Mouse (Mus musculus) CD4-positive, CD25-positive, alpha-beta regulatory T cell, adult 2 months (primary cell): ENCODE measurements around the gene Vac14.
A peak's percentile ranks its signal among the peaks of the same experiment; 100 is the strongest.

ENCODE experiments used
- DNase-seq: peaks from one replicate; pipeline ENCODE4 v3.0.0-alpha.2; 2012; ENCODE audit warnings: low read depth, low spot score

Gene Vac14

DNA sequence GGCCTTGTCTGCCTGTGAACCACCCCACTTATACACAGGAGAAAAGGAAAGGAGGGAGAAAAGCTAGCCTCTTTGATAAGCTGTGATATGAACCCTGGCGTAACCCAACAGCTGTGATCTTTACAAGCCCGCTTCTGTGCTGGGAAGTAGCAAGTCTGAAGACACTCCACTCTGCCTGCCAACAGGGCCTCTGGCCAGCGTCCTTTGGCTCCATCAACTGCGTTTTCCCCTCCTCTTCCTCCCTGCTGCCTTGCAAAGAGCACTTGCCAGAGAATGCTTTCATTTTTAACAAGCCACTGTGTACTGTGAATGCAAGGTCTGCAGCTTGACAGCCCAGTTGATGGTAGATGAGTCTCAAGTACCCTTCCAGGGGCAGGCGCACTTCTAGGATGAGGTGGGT, 69.3 kb downstream of the Vac14 start:
- DNase-seq = no peak

DNA sequence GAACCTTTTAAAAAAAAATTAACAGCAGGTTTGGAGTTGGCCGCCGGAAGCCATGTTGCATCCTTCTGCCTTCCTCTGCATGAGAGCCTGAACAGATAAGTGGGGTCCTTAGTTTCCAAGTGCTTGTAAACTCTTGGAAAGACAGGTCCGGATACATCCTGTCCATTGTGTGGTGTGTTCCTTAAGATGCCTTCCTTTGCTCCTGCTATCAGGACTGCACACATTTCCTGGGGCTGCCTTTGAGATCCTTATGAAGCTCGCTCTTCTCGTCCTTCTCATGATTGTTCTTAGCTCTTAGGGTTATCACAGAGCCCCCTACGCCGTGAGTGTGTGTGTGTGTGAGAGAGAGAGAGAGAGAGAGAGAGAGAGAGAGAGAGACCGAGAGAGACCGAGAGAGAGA, 71.6 kb downstream of the Vac14 start:
- no peak for DNase-seq

DNA sequence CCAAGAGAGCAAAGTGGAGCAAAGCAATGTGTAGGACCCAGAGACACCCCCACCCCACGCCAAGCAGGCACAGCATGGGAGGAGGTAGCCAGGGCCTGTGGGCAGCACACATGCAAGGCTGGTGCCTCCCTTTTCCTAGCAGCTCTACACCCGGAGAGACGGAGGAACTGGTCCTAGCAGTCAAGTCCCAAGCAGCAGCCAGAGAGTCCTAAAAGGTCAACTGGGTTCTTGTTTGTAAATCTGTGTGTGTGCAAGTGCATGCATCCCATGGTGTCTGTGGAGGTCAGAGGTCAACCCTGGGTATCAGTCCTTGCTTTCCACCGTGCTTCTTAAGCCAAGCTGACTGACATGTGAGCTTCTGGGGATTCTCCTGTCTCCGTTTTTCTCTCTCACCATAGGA, 75.8 kb downstream of the Vac14 start:
- DNase-seq = no peak

DNA sequence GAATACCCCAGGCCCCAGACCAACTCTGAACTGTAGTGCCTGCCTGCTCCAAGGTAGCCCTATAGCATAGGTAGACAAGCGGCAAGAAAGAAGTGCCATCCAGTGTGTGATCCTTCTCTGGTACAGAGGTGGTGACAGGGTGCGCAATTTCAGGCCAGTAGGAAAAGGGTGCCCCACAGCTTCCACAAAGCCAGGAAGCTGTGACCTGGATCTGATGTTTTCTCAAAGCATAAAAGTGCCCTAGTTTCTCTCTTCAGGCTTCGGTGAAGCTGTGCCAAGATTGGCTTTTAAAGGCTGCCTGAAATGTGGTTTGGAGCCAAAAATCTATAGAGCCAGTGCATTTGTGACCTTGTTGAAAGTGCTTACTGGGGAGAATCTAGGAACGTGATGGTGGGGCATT, 76.4 kb downstream of the Vac14 start:
- DNase-seq = no peak

DNA sequence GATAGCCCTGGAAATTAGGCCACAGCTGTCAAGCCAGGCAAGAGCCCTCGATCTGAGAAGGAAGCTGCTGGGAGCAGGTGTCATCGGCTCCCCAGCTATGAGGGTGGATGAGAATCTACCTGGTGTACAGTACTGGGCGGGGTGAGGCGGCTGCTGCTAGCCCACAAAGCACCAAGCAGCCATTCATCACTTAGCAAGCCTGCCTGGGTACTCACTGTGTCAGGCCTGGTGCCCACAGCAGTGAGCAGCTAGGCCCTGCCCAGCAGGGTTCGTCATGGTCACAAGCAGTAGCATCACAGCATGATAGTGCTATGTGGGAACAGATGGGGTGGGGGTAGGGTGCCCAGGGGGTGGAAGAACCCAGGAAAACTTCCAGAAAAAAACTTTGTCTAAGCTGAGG, 77.0 kb downstream of the Vac14 start:
- no peak for DNase-seq

DNA sequence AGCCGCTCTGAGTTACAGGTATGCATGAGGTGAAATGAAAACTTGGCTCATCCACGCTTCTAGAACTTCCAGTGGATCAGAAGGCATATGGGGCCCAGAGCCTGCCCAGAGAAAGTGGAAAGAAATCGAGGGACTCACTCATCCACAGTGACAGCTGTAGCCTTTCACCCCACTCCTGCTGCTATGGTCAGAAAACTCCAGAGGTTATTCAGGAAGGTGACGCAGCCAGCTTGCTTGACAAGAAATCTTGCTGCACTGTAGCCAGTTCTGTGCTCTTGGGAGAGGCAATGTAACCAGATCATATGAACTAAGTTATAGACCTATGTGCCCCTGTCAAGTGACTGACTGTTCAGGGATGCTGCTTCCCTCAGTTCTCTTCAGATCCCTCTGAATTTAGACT, 77.7 kb downstream of the Vac14 start:
- no peak for DNase-seq

DNA sequence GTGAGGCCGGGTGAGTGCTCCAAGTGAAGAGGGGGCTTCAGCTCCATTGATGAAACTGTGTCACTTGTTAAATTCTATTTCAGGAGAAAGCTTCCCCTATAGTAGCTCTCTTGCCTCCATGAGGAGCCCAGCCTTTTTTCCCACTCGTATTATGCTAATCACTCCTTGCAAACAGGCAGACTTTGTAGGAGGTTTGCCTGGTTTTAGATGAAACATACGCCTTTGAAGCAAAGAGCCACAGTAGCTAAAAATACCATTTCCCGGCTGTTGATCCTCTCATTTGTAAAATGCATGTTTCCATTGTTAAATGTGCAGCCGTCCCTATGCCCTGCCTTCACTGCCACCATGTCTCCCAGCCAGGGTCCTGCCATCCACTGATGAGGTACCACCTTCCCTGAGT, 79.2 kb downstream of the Vac14 start:
- DNase-seq = no peak

DNA sequence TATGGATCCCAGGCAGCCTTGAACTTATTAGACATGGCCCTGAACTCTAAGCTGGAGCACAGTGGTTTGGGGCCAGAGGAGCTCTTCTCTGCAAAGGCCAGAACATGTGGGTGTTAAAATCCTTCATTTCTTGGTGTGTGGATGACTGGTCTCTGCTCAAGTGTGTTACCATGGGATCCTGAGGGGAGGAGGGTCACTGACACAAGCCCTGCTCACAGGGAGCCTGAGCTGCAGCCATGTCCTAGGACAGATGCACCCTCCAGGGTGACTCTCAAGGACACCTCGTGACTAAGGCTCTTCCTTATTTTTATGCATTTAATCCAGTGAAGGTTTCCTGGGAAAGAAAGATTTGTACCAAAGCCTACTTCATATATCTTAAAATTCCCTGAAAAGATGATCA, 79.7 kb downstream of the Vac14 start:
- no peak for DNase-seq

DNA sequence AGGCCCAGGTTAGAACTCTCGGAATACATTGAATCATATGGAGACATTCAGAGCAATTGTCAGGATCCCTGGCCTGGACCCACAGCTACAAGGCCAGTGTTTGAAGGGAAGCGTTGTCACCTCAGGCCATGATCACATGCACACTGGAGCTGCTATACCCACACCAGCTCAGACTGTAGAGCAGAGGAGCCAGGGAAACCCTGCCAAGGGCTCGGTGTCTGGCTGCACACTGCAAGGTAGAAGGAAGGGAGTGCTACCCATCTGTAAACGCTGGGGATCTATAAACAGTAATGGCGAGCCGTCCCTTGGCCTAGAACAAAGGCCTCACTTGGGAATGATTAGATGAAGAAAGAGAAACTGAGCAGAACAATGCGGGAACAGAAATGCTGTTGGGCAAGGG, 81.1 kb downstream of the Vac14 start:
- no peak for DNase-seq

DNA sequence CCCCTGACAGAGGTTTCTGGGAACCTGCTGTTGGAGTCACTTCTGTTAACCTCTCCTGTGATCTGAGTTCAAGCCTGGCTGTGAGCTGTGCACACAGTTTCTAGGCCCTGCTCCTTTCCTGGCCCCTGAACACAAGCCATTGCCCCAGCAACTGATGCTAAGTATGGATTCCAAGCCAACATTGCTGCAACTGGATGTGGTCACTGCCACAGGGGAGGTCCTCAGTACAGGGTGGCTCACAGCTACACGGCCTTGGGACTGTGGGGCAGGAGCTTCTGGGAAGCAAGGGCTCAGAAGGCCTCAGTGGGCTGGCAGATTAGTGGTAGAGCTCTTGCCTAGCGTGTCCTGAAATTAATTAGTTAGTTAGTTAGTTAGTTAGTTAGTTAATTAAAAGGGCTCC, 82.2 kb downstream of the Vac14 start:
- no peak for DNase-seq

DNA sequence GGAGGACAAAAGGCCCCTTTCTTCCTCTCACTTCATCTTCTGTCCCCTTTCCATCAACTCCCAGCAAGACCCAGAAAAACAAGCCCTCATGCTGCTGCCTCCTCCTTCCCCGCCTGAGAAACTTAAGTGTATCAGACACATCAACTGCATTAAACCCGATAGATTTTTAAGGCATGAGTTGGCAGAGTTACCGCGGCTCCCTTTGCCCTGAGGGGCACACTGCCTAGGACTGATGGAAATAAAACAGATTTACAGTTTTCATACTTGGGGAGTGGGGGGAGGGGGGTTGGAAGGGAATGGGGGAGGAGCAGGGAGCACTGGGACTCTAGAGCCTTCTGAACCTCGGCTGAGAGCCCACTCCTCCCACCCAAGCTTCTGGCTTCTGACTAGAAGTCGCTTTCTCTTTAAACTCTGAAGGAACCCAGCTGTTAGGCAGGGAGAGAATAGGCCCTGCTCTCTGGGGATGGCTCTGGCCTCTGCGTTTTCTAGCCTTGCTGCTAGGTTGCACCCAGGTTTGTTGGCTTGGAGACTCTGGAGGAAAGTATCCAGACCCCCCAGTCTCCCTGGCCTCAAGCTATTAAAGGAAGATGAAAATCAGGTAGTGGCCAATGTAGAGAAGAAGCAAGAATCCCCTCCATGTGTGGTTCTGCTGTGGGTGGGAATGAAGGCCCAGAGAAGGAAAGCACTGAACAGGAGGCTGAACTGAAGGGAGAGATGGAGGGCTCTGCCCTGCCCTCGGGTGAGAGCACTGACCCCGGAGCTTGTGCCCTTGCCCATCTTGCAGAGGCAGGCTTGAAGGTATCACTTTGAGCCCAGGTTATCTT, 84.5 kb downstream of the Vac14 start:
- no peak for DNase-seq

DNA sequence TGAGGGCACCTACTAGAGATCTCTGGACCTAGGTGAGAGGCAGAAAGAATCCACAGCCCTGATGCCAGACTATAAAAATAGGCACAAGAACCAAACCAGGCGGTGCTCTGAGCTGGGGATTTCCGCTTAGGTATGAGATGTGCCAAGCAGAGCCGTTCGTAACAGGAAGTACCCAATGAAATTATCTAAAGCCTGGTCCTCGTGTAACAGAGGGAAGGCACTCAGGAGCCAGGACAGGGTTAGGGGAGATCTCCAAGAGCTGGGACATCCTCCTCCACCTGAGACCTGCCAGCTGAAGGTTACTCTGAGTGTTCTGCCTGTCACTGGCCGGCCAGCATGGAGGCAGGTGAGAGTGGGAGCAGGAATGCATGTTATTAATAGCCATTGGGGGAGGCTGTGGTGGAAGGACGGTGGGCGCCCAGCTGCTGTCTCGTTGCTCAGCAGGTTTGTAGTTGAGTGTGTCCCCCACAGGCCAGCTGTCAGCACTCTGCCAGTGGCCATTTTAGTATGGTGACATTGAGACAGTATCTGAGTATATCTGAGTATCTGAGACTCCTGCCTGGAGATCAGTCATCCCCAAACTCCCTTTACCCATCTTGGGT, 85.2 kb downstream of the Vac14 start:
- DNase-seq = peak; percentile 36

DNA sequence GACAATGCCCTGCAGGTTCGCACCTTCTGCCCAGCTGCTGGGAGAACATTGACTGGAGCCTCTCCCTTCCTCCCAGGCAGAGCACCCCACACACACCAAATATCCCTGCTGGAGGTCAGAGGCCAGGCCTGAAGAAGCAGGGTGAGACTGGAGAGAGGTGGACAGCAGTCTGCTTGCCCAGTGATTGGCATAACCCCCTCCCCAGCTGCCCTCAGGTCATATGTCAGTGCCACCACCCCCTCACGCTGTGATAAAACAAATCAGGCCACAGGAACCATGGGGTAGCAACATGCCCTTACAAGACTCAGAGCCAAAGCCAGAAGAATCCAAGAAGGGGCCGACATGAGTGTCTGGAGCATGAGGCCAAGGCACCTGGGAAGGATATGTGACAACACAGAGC, 85.7 kb downstream of the Vac14 start:
- no peak for DNase-seq

DNA sequence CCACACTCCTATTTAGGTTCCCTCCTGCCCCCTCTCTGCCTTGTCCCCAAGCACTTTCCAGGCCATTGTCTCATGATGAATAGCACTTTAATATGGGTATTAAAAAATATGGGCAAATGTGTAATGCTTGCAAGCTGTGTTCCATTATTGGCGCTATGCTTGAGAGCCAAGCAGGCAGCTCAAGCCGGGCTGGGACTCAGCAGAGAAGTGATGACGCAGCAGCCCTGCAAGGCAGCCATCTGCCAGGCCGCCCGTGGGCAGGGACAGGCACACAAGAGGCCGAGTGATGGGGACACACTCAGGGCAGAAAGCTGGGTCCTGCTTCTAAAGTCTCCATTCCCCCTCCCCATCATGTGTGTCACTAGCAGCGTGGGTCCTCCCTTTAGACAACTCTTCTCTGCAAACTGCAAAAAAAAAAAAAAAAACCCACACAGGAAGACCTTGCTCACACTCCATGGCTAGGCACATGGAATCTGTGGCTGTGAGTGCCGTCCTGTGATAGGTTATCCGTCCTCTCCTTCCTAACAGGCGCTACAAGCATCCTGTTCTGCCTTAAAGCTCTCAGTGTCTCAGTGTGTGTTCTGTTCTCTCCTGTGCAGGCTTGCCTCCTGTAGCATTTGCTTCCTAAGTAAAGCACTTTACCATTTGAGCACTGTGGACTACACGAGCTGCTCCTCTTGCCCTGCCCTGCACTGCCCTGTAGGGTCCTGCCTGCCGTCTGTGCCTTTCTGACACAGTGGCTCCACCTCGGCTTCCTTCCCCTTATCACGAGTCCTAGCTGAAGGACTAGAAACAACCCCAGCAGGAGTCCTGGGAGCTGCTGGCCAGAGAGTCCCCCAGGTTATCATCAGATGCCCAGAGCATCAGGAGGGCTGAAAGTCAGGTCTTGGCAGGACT, 87.3 kb downstream of the Vac14 start:
- no peak for DNase-seq

DNA sequence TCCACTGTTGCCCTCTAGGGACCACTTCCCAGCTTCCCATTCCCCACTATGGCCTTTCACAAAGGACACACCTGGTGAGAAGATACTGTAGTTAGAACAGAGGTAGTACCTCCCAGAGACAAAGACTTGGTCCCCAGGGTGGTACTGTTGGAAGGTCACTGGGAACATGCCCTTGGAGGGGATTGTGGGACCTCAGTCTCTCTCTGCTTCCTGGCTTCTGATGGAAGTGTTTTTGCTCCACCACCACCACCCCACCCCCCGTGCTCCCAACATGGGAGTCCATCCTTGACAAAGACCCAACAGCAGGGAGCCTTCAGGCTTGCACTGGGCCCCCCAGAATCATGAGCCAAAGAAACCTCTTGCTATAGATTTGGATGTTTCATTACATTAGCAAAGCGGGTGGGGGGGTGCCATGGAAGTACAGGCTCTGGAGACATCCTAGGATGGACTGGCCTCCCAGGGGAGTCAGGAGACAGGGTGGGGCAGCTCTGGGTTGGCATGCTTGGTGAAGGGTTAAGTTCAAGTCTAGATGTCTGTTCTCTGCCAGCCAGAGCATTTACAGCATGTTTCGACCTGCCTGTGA, 88.0 kb downstream of the Vac14 start:
- no peak for DNase-seq

DNA sequence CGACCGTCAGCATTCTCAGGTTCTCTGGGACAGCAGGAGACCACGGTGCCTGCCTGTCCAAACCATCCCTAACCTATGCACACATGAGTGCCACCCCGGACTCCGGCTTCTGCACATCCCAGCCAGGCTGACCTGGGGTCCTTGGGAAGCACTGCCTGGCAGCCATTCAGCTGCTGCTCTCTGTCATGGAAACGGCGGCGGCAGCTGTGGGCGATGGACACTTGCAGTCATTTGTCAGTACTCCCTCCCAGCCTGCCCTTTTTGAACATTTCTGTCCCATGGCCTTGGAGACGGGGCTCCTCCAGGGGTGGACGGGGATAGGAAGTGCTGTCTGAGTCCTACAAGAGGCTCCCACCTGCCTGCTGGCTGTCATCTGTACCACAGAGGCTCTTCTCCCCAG, 90.0 kb downstream of the Vac14 start:
- DNase-seq = no peak

DNA sequence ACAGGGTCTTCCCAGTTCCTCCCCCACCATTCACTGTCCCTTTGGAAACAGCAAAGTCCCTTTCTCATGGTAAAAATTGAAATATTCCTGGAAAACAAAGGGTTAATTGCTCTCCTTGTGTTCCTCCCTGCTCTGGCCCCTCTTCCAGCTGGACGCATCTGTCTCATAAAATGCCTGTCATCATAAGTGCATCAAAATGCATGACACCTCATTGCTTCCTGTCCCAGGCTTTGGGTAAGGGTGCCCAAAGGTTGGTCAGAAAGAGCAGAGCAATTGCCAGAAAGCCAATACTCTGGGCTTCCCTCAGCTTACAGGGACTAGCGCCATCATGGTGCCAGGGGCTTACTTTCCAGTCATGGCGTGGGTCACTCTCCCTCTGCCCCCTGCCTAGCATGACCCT, 92.2 kb downstream of the Vac14 start:
- DNase-seq = no peak

DNA sequence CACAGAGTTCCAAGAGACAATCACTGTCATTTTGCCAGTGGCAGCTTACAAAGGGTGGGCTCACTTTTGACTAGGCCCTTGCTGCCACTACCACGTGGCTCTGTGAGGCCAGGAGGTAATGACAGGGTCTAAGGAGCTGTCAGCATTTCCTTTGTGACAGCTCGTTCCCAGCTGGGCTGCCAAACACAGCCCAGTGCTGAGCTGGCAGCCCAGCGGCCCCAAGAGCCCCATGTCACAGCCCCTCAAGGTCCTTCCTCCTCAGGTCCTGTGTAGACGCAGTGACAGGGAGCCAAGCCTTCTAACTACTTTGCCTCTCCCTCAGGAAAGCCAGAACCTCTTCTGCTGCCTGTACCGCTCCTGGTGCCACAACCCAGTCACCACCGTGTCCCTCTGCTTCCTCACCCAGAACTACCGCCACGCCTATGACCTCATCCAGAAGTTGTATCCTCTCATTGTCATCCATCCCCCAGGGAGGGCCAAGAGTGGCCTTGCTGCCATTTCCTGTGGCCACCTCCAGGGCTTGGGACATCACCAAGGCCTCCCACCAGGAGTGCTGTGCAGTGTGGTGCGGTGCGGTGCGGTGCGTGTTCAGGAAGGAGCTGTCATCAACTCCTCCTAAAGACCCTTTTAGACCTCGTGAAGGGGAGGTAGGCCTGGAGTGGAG, 93.0 kb downstream of the Vac14 start:
- DNase-seq = no peak

DNA sequence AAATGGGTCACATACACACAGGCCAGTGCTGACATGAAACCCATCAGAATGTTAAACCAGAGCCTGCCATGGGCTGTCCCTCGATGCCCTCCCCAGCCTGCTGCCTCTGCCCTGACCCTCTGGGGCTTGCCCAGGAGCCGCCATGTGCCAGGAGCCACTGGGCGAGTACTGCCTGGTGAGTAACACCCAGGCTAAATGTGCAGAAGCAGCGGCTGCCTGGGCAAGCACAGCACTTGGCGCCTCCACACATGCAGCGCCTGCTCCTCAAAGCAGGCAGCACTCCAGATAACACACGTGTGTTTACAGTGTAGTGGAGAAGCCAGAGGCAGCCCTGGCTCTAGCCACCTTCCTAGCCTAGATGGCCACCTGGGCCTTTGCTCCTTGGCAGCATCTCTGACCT, 94.7 kb downstream of the Vac14 start:
- no peak for DNase-seq

DNA sequence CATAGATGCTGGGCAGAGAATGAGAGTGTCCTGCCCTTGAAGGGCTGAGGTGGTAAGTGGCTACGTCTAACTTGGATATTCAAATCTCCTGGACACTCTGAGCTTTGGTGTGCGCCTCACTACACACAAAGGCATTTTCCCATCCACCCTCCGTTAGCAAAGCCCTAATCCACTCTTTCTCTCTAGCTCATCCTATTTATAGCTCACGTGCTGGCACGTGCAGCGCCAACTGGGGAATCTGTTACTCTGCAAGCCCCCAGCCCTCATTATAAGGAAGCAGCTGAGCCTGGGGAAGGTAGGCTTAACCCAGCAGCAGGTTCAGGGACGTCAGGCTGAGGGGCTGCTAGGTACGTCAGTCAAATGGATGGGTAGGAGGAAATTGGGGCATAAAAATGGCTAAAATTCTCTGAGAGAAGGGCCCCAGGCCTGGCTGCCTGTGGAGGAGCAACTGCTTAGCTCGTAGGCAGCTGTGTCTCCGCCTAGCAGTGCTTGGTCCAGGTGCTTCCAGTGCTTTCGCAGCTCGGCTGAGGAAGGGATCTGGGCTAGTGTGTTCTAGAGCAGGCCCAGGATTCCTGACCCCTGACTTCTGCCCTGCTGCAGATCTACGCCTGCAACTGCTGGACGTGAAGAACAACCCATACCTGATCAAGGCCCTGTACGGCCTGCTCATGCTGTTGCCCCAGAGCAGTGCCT, 96.6 kb downstream of the Vac14 start:
- no peak for DNase-seq

DNA sequence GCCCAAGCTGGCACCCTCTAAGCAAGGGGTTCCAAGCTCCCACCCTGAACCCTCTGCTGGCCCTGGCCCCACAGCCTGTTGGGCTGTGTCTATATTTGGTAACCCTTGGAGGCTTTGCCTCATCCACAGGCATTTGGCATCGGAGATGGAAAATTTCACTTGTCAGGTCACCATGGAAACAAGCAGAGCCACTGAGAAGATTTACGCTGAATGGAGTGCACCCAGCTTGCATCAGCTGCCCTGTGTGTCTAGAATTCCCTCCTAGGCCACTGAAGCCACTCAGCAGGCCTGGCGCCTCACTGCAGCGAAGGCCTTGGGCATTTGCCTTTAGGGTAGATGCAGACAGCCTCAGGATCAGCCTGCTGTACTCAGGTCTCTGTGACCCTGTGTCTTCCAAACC, 97.7 kb downstream of the Vac14 start:
- DNase-seq = no peak
